Mouse (Mus musculus) NIH3T3 (cell line): ENCODE results near the gene Cyld.
"Not testable (repeated sequence)": the region's sequence is repeated elsewhere in the genome, so short reads cannot be mapped to it uniquely, and the experiment has no call there.

Source experiments
- DNase-seq: peaks from one replicate; pipeline ENCODE4 v3.0.0-alpha.2; 2012; ENCODE audit warnings: low read depth

The Cyld gene

DNA sequence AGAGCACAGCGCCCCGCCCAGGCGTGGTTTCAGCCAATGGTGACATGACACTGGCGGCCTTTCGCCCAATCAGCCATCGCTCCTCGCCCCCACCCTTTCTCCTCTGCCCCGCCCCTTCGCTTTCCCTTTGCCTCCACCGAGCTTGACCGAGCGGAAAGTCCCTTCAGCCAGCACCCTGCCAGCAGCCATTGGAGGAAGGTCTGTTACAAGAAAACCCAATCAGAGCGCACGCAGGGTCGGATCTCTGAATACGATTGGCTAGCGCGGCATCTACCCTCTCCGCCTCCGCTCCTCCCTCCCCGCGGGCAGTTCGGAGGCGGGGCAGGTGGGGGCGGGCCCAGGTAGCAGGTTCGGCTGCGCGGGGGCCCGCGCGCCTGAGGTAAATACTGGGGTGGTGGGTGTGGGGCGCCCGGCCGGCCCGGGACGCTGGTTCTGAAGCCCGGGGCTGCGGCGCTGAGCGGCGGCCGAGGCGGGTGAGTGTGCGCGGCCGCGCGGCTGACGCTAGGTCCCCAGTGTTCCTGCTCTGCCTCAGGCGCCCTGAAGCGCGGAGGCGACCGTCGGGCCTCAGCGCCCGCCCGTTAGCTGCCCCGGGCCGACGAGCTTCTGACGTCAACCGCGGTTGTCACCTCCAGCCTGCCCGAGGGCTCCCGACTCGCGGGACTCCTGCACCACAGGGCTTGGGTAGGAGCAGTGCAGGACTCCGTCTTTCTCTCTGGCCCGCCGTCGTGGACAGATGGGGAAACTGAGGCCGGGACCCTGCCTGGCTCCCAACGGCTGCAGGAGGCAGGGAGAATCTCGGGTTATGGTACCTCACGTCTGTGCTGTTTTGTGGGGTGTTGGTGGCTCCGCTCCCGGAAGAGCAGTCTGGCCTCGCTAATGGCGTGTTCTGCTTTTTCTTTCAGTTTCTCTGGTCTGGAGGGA, at the start of gene Cyld:
TSS of gene Cyld (plus strand) at position 308 of the 921 bp plus-strand sequence.
- peak; percentile 99 for DNase-seq

DNA sequence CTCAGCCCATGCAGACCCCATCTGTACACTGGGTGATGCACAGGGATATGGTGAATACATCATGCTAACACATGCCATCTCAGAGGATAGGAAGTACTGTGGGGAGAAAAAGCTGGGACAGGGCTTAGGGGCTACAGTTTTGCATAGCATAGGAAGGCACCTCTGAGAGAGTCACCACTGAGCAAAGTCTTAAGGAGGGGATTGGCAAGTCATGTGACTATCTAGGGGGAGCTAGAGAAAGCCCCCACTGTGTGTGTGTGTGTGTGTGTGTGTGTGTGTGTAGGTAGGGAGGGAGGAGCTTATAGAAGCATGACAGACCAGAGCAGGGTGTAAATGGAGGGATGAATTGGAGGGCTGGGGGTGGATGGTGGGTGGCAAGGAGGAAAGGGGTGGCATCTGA, 48.5 kb upstream of the Cyld start:
- no peak for DNase-seq

DNA sequence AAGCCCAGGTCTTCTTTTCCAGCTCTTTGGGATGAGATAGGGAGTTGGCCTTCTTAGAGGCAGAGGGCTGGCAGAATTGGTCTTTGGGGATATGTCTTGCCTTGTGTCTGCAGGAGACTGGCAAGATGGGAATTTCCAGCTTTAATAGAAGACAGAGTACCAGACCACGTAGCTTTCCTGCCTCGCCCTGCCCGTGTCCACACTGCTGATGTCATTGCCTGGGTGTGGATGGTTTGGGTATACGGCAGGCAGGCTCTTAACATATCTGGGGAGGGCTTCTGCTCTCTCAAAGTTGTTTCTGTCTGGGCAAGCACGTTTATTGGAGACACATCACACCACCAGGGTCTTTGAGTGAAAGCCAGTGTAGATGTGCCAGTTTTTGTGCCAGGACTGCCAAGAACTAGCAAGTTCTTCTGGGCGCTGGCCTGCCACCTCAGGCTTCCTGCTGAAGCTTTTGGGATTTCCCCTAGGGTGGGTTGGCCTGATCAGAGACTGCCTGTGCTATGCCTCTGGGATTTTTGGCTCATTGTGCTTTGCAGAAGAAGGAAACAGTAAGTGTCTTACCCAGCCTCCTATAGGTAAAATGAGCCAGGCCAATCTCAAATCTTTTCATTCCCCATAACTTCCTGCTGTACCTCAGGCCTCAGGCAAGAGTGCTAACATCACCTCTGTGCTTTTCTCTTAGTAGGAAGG, 46.7 kb upstream of the Cyld start:
- no peak for DNase-seq

GRCm38 (mm10) chr8:88651122-88651521, 45.7 kb upstream of the Cyld start:
- not testable (repeated sequence) for DNase-seq

- DNase-seq, result no peak
Measured at GRCm38 (mm10) chr8:88655334-88655733, 41.5 kb upstream of the Cyld start.

DNA sequence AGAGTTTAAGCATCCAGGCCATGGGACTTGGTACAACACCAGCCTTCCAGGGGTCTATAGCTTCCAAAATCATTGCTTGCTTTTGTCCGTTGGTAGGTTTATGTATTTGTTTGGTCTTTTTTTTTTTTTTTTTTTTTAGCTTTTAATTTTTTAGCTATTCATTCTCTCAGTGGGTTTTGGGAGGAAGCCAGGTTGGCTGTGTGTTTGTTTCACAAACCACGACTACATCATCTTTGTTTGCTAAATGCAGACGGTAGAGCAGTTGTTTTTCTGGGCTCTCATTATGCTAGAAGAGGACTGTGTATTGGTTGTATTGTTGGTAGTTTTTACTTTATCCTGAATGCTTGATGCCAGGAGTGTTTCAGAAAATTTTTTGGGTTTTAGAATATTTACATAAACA, 37.0 kb upstream of the Cyld start:
- DNase-seq, result no peak

DNA sequence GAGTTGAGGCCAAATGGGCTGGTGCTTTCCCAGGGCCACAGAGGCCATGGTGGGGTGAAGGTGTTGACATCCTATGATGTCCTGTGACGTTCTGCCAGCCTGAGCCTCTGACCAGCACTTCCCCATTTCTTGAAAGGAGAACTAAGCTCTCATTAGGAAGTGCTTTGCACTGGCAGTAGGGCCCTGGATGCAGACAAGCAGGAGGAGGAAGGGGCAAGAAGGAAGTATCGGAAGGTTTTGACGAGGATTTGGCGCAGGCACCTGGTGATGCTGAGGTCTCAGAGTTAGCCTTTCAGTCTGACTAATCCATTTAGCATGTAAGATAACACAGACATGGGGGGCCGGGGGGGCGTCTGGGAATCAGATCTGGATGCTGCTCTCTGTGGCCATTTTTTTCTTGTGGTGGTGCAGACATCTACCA, 34.4 kb upstream of the Cyld start:
- no peak for DNase-seq

- no peak for DNase-seq
Measured at GRCm38 (mm10) chr8:88664121-88664520, 32.7 kb upstream of the Cyld start.

DNA sequence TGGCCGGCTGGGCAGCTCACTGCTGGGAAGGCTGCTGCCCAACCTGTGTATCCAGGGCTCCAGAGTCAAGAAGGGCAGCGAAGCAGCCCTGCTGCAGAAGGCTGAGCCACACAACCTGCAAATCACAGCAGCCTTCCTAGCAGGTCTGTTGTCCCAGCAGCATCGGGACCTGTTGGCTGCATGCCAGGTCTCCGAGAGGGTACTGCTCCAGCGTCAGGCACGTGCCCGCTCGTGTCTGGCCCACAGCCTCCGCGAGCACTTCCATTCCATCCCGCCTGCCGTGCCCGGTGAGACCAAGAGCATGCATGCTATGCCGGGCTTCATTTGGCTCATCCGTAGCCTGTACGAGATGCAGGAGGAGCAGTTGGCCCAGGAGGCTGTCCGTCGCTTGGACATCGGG, 31.9 kb upstream of the Cyld start:
- no peak for DNase-seq

DNA sequence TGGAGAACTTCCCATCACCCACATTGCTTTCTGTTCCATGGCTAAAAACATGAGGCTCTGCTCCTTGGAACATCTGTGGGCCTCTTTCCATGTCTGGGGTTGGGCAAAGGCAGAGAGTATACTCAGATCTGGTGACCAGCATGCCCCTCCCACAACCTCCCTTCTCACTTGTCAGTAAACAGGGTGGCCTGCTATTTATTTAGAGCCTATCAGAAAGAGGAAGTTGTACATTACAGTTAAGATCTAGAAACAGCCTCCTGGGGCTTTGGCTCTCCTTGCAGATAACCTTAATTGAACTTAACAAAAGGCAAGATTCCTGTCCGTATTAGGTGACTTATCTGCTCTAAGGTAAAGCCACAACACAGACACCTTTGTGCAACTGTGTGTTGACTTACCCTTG, 30.4 kb upstream of the Cyld start:
- no peak for DNase-seq

- no peak for DNase-seq
Measured at GRCm38 (mm10) chr8:88668400-88669086, 28.3 kb upstream of the Cyld start.

DNA sequence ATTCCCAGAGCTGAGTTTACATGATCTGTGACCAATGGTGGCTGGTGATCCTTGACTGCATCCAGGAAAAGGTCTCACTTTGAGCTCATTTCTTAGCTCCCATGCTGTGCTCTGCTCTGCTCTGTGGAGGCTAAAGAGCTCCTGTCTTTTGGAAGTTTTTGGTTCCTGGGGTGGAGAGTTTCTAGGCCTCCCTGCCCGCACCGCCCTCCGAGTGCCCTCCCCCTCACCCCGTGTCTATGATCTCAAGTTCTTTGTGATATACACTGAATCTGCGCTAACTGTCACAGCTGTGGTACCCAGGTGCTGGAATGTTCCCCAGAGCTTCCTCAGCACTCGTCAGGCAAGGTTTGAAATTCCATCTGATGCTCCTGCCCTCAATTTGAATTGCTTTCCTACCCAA, 26.0 kb upstream of the Cyld start:
- DNase-seq, result no peak

DNA sequence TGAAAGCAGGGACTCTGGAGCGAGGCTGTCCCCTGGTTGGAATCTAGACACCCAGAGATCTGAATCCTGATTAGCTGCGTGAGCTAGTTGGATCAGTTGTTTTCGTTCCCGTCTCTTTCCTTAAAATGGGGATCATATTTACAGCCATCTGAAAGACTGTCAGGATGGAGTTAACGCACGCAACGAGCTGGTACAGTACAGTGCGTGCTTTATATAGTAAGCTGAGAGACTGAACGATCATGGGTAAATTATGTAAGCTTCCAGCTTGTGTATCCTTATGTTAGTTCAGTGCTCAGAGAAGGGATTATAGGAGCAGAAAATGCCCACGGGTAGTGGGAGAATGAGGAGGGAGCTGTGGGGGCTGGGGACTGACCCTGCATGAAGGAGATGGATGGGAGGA, 25.3 kb upstream of the Cyld start:
- no peak for DNase-seq

DNA sequence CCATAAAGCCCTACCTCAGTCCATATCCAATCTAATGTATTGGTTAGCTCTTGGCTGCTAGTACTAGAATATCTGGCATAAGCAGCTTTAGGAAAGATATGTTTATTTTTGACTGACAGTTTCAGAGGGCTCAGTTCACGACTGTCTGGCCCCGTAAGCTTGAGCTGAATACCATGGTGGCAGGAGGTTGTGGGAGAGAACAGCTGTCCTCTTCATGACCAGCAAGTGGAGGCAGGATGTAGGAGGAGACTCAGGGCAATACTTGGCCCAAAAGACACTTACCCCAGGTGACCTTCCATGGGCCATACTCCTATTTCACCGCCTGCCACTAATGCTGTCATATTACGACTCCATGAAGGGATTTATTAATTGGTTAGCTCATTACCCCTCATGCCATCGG, 23.0 kb upstream of the Cyld start:
- no peak for DNase-seq

GRCm38 (mm10) chr8:88675372-88676165, 21.3 kb upstream of the Cyld start:
- no peak for DNase-seq

DNA sequence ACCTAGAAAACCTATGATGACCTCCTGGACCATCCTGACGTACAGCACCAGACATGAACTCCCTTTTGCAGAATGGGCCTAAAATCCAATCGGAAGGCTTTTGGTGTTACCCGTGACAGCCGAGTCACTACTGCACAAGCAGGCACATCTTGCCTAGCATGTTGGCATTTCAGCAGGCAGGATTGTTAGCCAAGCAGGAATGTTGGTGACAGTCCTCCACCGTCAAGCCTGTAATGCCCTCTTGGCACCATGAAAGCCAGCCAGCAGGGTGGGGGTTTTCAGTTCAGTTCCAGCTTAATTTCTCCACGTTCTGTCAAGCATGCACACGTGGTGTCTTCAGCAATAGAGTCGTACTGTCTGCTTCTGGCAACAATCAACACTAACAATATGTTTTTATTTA, 19.8 kb upstream of the Cyld start:
- no peak for DNase-seq

- DNase-seq, result no peak
Measured at GRCm38 (mm10) chr8:88680566-88680965, 16.3 kb upstream of the Cyld start.

- no peak for DNase-seq
Measured at GRCm38 (mm10) chr8:88681046-88681445, 15.8 kb upstream of the Cyld start.

DNA sequence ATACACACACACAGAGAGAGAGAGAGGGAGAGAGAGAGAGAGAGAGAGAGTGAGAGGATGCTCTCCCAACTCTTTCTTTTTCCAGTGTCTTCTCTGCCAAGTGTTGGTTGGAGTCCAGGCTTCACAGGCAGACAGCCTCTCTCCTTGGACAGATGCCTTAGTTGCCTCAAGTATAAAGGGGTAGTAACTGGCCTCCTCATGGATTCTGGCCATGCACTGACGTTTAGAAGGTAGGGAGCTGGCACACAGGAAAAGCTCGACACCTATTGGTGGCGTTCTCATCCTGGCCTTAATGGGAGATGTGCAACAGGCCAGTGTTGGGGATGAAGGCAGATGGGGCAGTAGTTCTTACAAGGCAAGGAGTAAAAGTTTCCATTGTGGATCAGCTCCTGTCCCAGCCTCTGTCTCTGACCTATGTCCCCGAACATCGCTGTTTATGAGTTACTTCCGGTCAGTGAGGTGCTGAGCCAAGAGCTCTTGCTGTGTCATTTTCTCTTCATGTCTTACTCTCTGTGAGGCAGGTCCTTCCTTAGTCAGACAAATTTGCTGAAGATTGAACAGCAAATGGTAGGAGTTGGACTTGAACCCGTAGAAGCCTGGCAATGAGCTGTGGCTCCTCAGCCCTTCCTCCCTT, 13.1 kb upstream of the Cyld start:
- DNase-seq, result peak; percentile 17

DNA sequence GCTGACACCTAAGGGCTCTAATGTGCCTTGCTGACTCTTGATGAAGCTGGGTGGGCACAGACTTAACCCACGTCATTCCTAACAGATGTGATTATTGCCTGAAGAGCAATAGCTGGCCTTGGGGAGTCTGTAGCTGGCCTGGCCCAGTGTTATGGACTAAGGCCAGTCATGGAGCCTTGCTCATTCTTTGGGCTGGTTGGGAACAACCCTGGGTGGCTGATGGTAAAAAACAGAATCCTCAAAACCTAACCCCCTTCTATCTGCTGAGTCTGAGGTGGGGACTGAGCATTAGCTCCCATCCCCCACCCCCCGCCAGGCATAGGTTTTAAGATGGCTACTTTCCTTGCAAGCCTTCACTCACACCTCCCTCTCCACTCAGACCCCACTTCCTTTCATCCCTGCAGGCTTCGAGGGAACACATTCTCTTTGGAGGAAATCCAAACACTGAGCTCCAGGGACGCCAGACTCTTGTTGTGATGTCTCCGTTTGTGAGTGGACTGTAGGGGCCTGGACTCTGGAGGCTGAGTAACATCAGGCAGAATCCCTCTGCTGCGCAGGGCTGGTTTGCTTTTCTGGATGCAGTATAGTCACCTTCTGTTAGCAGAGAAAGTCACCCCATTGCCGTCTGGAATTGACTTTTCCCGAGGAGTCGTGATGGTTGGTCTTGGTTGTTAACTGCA, 10.5 kb upstream of the Cyld start:
- DNase-seq, result no peak

- no peak for DNase-seq
Measured at GRCm38 (mm10) chr8:88686906-88687235, 10.0 kb upstream of the Cyld start.
